Mouse (Mus musculus) megakaryocyte, embryonic 14.5 days (primary cell): ENCODE data around the gene Foxb2. TPM values are rescaled to one million over a fixed set of nuclear protein-coding genes. Genes with fewer than 3 reads are reported as not detected.
"Not testable (repeated sequence)": the region's sequence is repeated elsewhere in the genome, so short reads cannot be mapped to it uniquely, and the experiment has no call there.

Experiments used
- H3K27me3 ChIP-seq: replicated peaks from 2 replicates; pipeline ENCODE3; 2012; ENCODE audit warnings: inconsistent platforms
- H3K36me3 ChIP-seq: replicated peaks from 2 replicates; pipeline ENCODE3; 2012; ENCODE audit warnings: low read length, inconsistent platforms, mixed read lengths
- H3K4me1 ChIP-seq: 2 replicates; pipeline ENCODE4 v1.6.1; 2012; ENCODE audit warnings: inconsistent platforms
- H3K4me3 ChIP-seq: replicated peaks from 2 replicates; pipeline ENCODE3; 2012; ENCODE audit warnings: moderate library complexity, mild to moderate bottlenecking, inconsistent platforms
- H3K9me3 ChIP-seq: 2 replicates; pipeline ENCODE4 v1.6.1; 2012; ENCODE audit warnings: inconsistent platforms
- FLI1 ChIP-seq: IDR thresholded peaks from 2 replicates; pipeline ENCODE4 v1.6.1; 2012; ENCODE audit warnings: low read length, inconsistent platforms, mixed read lengths
- GATA1 ChIP-seq: IDR thresholded peaks from 3 replicates; pipeline ENCODE4 v1.6.1; 2012; ENCODE audit warnings: mixed read lengths, low read length, inconsistent platforms, borderline replicate concordance
- polyA plus RNA-seq: library from polyadenylated mRNA; stranded (reverse); fragments of >175 nt; gene quantifications from 2 replicates; pipeline ENCODE4 v1.2.3, GENCODE M21; 2012; ENCODE audit warnings: low replicate concordance; ENCODE audit not compliant: insufficient read depth

Gene Foxb2
- polyA plus RNA-seq, 1 experiment: not detected

- Histone ChIP-seq H3K4me1 (peaks cover 76% of the 10 kb centered on the region), H3K27me3 (peaks cover 100% of the 10 kb centered on the region), H3K36me3 (no peaks in the 10 kb centered on the region), H3K4me3 (peak overlapping the region; percentile 91), H3K9me3 (0 out of 2 replicates have a peak, but pooled peaks cover 4% of the 10 kb centered on the region)
- no peak for TF ChIP-seq FLI1
- TF ChIP-seq GATA1: no peak
Observed at GRCm38 (mm10) chr19:16872331-16873180, 1.0 kb downstream of the Foxb2 start.

GRCm38 (mm10) chr19:16871192-16871760 is 2.3 kb downstream of the Foxb2 start:
- TF ChIP-seq GATA1 (no peak), FLI1 (no peak)
- peaks cover 67% of the 10 kb centered on the region for H3K4me1 ChIP-seq
- H3K4me3 ChIP-seq: peak overlapping the region; percentile 78
- 0 out of 2 replicates have a peak, but pooled peaks cover 4% of the 10 kb centered on the region for H3K9me3 ChIP-seq
- H3K27me3 ChIP-seq: peaks cover 94% of the 10 kb centered on the region
- H3K36me3 ChIP-seq: no peaks in the 10 kb centered on the region

DNA sequence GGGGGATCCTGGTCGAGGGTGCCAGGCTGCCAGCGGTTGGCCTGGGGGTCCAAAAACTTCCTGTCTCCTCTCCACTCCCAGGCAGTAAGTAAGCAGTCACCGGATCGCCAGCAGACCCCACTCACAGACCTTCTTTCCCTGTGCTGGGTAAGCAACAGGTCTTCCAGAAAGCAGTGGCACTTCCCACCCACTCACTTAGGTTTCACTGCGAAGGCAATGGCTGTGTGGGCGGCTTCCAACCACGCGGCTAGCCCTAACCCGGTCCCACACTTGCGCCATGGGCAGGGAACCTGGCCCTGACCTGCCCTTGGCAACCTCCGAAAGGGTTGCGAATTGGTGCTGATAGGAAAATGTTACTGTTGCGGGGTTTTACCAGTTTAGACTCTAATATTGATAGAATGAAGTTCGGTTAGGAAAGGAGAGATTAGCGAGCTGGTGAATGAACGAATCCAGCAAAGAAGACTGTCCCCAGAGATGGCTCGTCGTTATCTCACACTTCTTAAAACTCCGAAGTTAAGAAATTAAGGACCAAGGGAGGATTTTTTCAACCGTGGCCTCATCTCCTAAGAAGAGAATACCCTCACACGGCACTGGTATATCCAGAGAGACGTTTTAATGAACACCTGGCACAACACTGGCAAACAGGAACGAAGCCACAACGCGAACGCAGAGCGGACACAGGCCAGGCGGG is 3.0 kb downstream of the Foxb2 start:
- Histone ChIP-seq H3K27me3 (peaks cover 89% of the 10 kb centered on the region), H3K4me3 (peak overlapping the region; percentile 78)
- TF ChIP-seq GATA1 (no peak), FLI1 (no peak)

DNA sequence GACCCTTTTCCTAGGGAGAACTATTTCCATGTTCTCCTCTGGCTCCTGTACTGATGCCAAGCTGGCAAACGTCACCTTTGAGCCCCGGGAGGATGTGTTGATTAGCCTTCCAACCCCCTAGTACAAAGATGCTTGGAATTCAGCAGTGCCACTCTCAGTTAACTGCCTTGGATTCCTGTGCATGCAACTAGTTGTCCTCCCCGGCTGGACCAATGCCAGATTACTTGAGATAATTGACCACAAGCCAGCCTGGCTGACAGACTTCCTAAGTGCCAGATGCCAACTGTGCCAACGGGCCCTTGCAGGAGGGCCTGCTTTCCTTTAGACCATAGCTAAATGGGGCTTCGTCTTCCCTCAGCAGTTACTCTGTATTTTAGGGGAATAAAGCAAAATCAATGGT is 5.1 kb downstream of the Foxb2 start:
- Histone ChIP-seq H3K36me3 (no peaks in the 10 kb centered on the region), H3K4me1 (peaks cover 41% of the 10 kb centered on the region), H3K4me3 (no peak overlapping the region), H3K27me3 (peaks cover 77% of the 10 kb centered on the region), H3K9me3 (0 out of 2 replicates have a peak, but pooled peaks cover 4% of the 10 kb centered on the region)
- TF ChIP-seq FLI1: no peak
- TF ChIP-seq GATA1: no peak

More for the DNA sequence above, 3.0 kb downstream of the Foxb2 start:
- Histone ChIP-seq H3K9me3 (0 out of 2 replicates have a peak, but pooled peaks cover 4% of the 10 kb centered on the region), H3K4me1 (peaks cover 62% of the 10 kb centered on the region), H3K36me3 (no peaks in the 10 kb centered on the region)

- TF ChIP-seq FLI1 (no peak), GATA1 (no peak)
- no peaks in the 10 kb centered on the region for H3K36me3 ChIP-seq
- H3K4me1 ChIP-seq: no peaks in the 10 kb centered on the region
- H3K27me3 ChIP-seq: peaks cover 42% of the 10 kb centered on the region
- H3K4me3 ChIP-seq: no peak overlapping the region
- H3K9me3 ChIP-seq: no peaks in the 10 kb centered on the region
Observed at GRCm38 (mm10) chr19:16858646-16859045, 15.0 kb downstream of the Foxb2 start.

GRCm38 (mm10) chr19:16856752-16857151 is 16.9 kb downstream of the Foxb2 start:
- Histone ChIP-seq H3K27me3 (peaks cover 28% of the 10 kb centered on the region), H3K9me3 (no peaks in the 10 kb centered on the region), H3K4me1 (no peaks in the 10 kb centered on the region), H3K4me3 (no peak overlapping the region), H3K36me3 (no peaks in the 10 kb centered on the region)
- TF ChIP-seq FLI1: no peak
- no peak for TF ChIP-seq GATA1

- H3K4me1 ChIP-seq, H3K9me3 ChIP-seq, H3K36me3 ChIP-seq, H3K27me3 ChIP-seq, H3K4me3 ChIP-seq: not testable (repeated sequence)
Observed at GRCm38 (mm10) chr19:16844091-16844490, 29.5 kb downstream of the Foxb2 start.

DNA sequence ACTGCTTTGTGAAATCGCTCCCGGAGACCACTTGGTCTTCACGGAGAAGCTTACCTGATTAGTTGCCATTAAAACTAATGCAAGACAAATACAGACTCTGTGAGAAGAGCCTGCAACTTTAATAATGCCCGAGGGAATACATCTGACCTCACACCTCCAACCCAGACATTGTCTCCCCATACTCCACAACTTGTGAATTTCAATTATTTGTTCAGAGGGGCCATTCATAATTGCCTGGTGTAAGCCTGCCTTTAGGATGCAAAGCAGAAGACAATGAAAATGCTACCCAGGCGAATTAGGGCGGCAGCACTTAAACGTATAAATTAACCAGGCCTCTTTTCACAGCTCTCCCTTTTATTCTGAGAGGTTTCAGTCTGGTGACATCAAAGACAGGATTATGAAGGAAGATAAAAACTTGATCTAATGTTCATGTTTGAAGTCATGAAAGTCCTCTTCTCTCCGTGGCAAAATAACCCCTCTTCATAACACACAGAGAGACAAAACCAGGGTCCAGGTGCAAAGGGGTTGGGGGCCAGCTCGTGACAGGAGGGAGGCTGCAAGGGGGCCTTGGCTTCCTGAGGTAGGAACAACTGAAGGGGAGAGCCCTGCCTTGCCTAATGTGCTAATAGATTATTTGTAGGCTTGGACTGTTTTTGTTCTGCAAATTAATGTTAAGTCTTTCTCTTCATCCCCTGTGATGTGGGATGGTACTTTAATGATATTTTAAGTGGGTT is 31.9 kb downstream of the Foxb2 start:
- no peak for TF ChIP-seq GATA1
- TF ChIP-seq FLI1: no peak
- no peaks in the 10 kb centered on the region for H3K9me3 ChIP-seq
- no peak overlapping the region for H3K4me3 ChIP-seq

DNA sequence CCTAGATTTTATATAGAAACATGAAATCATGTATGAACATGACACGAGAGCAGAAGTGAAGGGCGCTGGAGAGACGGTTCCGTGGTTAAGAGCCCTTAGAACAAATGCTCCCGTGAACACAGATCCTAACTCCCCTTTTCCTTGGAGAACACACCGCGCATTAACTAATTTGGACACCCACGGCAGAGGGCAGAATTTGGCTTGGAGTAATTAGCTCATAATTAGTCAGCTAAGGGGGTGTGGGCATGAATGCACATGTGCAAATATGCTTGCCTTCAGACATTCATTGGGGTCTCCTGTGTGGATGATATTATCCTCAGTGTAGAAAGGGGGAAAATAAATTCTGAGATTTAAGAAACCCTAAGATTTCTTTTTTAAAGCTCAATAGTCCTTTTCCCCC is 32.6 kb downstream of the Foxb2 start:
- Histone ChIP-seq H3K4me1 (no peaks in the 10 kb centered on the region; the same call in 1 of the 2 replicates), H3K4me3 (no peak overlapping the region), H3K9me3 (no peaks in the 10 kb centered on the region), H3K27me3 (peaks cover 3% of the 10 kb centered on the region), H3K36me3 (no peaks in the 10 kb centered on the region)
- TF ChIP-seq FLI1 (no peak), GATA1 (no peak)

More for the DNA sequence above, 31.9 kb downstream of the Foxb2 start:
- H3K27me3 ChIP-seq: peaks cover 3% of the 10 kb centered on the region
- no peaks in the 10 kb centered on the region for H3K36me3 ChIP-seq
- no peaks in the 10 kb centered on the region; the same call in 1 of the 2 replicates for H3K4me1 ChIP-seq
